Mouse (Mus musculus) colon, adult 2 months (tissue): Measurements from ENCODE around the gene Olfr1178. TPM values are rescaled to one million over a fixed set of nuclear protein-coding genes. Genes with fewer than 3 reads are reported as not detected.

Experiments used
- polyA plus RNA-seq: library from polyadenylated mRNA; depleted of rRNA; stranded (reverse); fragments of >200 nt; gene quantifications from 2 replicates; pipeline ENCODE4 v1.2.3, GENCODE M21; 2012; rRNA removed

Olfr1178 gene
- polyA plus RNA-seq, result not detected in 2 replicates

DNA sequence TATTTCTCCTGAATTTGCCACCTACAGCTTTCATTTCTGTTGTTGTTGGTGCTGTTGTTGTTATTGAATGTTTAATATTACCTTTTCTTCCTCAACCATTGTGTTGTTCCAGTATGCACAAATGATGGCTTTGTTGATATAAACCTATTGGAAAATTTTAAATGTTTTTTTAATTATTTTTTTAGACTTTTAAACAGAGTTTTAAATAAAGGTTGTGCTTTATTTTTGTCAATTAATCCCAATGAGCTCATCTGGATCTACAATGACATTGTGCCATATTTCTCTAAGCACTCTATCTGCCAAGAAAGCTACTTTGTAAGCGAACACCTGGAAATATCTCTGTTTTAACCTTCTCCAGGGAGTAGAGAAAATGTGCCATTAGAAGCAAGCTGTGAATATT, at the start of gene Olfr1178:
TSS of gene Olfr1178 (plus strand) at position 301 of the 400 bp plus-strand sequence.

GRCm38 (mm10) chr2:88346392-88346791, 40.5 kb upstream of the Olfr1178 start, which contains the start of gene Olfr1177-ps:
TSS of gene Olfr1177-ps (minus strand) at chr2:88346492.

GRCm38 (mm10) chr2:88406353-88406752, 19.5 kb downstream of the Olfr1178 start, which contains the start of gene Olfr1179:
TSS of gene Olfr1179 (minus strand) at chr2:88406453.

GRCm38 (mm10) chr2:88419051-88419450, 32.2 kb downstream of the Olfr1178 start, which contains the start of gene Olfr1180:
TSS of gene Olfr1180 (minus strand) at chr2:88419151.

GRCm38 (mm10) chr2:88426071-88426470, 39.2 kb downstream of the Olfr1178 start, which contains the start of gene Olfr1181:
TSS of gene Olfr1181 (minus strand) at chr2:88426171.

GRCm38 (mm10) chr2:88449031-88449430, 62.2 kb downstream of the Olfr1178 start, which contains the start of gene Gm13757:
TSS of gene Gm13757 (minus strand) at chr2:88449131.

Other genes with a start within 250 kb of the Olfr1178 start
- not detected in 2 replicates for gene Olfr1167, start 231.9 kb upstream of the Olfr1178 start, polyA plus RNA-seq
- not detected in 2 replicates for gene Olfr1168, start 205.2 kb upstream of the Olfr1178 start, polyA plus RNA-seq
- gene Olfr1170, start 158.7 kb upstream of the Olfr1178 start, polyA plus RNA-seq, result not detected in 2 replicates
- gene Olfr1173, start 107.2 kb upstream of the Olfr1178 start, polyA plus RNA-seq, result not detected in 2 replicates
- gene Olfr1174-ps, start 71.9 kb upstream of the Olfr1178 start, polyA plus RNA-seq, result not detected in 2 replicates
- gene Olfr1175-ps, start 59.8 kb upstream of the Olfr1178 start, polyA plus RNA-seq, result not detected in 2 replicates
- not detected in 2 replicates for gene Olfr1176, start 50.3 kb upstream of the Olfr1178 start, polyA plus RNA-seq
- gene Olfr1177-ps, start 40.6 kb upstream of the Olfr1178 start, polyA plus RNA-seq, result not detected in 2 replicates
- not detected in 2 replicates for gene Olfr1179, start 19.4 kb downstream of the Olfr1178 start, polyA plus RNA-seq
- not detected in 2 replicates for gene Olfr1180, start 32.1 kb downstream of the Olfr1178 start, polyA plus RNA-seq
- gene Olfr1181, start 39.1 kb downstream of the Olfr1178 start, polyA plus RNA-seq, result not detected in 2 replicates
- not detected in 2 replicates for gene Gm13757, start 62.1 kb downstream of the Olfr1178 start, polyA plus RNA-seq
- gene Olfr1183, start 67.8 kb downstream of the Olfr1178 start, polyA plus RNA-seq, result not detected in 2 replicates
- gene Olfr1184, start 96.5 kb downstream of the Olfr1178 start, polyA plus RNA-seq, result not detected in 2 replicates
- gene Olfr1185-ps1, start 106.3 kb downstream of the Olfr1178 start, polyA plus RNA-seq, result not detected in 2 replicates
- not detected in 2 replicates for gene Olfr1186, start 131.5 kb downstream of the Olfr1178 start, polyA plus RNA-seq
- not detected in 2 replicates for gene Olfr1188, start 169.9 kb downstream of the Olfr1178 start, polyA plus RNA-seq
- gene Olfr1189, start 199.4 kb downstream of the Olfr1178 start, polyA plus RNA-seq, result not detected in 2 replicates